Mouse (Mus musculus) right cerebral cortex, postnatal 4 days (tissue): ENCODE data around the gene Hacd2.

Experiments
- DNase-seq: peaks from one replicate; pipeline ENCODE4 v3.0.0-alpha.2; 2022

The Hacd2 gene

DNA sequence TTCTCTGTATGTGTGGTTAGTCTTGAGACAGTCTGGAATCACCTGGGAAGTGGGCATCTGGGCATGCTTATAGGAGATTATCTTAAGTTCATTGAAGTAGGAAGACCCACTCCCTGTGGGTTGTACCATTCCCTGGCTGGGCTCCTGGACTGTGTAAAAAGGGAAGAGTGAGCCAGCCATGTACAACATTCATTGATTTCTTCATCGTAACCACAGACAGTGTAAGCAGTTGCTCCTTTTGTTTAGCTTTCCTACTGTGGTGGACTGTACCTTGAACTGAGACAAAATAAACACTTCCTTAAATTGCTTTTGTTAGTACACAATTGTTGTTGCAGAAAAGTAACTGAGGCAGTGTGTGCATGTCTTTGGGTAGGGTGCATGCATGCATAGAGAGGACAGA lies 33.6 kb downstream of the Hacd2 start:
- DNase-seq: no peak

DNA sequence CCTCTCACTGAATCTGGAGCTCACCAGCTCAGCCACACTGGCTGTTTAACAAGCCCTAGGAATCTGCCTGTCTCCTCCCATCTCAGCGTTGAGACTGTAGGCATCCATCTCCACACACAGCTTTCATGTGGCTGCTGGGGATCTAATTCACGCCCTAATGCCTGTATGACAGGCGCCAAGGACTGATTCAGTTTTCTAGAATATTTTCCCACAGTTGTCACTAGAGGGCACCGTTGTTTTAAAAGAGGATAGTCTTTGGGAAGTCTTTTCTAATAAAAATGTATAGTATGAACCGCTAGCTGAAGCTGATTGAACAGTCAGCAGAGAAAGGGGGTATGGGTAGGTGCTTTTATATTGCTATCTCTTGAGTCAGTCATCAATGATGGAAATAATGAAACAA lies 34.1 kb downstream of the Hacd2 start:
- peak; percentile 11 for DNase-seq

DNA sequence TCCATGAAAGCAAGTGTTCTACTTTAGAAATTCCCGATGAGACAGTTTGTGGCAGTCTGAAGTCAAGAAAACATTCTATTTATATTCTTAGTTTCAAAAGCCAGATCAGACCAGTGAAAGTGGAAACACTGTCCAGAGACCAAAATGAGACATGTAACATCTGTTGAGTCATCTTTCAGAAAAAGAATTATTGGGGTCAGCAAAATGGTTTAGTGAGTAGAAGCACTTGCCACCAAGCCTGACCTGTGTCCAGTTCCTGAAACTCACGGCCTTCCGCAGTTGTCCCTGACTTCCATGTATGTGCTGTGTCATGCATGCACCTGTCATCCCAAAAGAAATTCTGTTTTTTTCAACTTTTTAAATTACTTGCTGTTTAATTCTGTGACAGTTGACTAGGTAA lies 34.6 kb downstream of the Hacd2 start:
- DNase-seq: no peak

DNA sequence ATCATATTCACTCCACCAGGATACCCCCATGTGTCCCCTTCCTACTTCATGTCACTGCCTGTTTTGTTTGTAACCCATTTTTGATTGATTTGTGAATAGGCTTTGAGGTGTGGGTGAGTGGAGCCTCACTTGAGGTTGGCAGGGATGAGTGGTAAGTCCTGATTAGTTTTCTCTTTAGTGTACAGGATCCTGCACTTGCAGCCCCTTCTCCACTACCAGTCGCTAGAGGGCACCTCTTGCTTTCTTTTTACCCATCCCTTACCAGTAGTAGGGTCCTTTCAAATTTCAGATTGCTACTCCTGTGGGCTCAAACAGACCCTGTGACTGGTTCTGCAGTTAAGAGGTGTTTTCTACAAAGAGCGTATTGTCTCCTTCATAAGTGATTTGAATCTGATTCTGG lies 38.8 kb downstream of the Hacd2 start:
- DNase-seq: peak; percentile 14

DNA sequence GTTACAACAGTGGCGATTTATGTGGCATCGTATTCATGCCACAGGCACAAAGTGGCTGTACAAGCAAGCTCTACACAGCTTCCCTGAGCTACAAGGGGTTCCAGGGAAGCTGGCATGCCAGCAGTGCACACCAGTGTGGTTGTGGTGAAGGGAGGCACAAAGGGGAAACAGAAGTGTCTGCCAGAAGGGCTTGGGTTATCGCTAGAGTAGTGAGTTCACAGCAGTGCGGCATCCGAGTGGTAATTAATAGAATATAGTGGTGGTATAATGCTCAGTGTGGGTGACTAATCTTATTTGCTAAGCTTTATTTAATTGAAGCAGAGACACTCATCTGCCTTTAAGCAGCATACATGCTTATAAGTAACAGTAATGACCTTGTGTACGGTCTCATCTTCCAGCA lies 43.5 kb downstream of the Hacd2 start:
- DNase-seq: no peak

DNA sequence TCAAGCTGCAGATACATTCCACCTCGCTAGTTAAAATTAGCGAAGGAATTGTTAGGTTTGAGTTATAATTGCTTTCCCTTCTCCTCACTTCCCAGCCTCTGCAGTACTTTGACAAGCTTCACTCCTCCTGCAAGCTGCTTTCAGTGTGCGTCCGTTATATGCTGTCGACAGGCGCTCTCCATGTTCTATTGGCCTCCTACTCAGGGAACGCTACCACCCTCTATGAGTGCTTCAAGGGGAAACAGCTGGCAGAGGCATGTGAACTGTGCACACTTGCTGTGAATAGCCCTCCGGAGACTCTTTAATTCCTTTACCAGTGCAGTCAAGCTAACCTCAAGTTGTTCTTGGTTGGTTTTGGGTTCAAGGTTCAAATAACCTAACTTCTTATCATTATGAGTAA lies 44.9 kb downstream of the Hacd2 start:
- no peak for DNase-seq

DNA sequence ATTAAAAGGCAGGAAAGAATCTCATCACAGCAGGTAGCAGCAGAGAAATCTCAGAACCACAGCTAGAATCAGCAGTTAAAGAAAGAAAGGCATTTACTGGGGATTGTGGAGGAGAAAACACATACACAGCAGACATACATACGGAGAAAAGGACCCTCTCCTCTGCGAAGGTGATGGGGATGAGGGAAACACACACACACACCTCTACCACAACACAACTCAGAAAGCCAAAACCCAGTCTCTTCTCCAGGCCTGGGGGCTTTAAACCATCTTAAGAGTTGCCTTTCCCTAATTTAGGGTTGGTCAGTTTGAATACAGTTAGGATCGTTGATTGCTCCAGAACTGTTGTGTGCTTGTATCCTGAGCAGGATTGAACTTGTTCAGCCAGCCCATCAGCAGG lies 45.4 kb downstream of the Hacd2 start:
- DNase-seq: no peak

DNA sequence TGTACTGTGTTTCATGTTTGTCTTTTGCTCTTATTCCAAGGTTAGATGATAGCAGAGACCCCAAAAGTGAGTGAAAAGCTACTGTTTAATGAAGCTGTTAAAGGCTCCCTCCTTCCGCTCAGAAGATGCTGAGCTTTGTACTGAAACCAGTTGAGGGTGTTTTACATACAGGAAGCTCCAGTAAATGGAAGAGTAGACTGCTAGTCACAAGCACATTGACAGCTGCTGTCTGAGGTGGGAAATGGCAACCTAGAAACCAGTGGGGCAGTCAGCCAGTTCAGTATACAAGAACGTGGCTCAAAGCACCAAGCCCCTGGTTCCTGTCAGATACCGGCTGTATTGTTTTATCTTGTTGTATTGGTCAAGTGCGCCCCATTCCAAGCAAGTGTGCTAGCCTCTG lies 46.7 kb downstream of the Hacd2 start:
- no peak for DNase-seq

DNA sequence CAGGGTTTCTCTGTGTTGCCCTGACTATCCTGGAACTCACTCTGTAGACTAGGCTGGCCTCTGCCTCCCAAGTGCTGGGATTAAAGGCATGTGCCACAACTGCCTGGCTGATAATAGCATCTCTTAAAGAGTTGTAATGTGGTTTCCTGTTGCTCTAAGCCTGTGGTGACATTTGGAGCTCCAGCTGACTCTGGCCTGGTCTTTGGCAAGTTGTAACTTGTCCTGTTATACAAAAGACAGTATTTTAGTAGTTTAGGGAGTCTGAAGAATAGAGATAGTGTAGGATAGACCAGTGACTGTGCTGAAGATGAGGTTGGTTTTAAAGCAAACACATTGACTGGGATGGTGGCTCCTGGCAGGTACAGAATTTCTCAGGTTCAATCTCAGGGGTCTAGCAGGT lies 52.2 kb downstream of the Hacd2 start:
- no peak for DNase-seq

DNA sequence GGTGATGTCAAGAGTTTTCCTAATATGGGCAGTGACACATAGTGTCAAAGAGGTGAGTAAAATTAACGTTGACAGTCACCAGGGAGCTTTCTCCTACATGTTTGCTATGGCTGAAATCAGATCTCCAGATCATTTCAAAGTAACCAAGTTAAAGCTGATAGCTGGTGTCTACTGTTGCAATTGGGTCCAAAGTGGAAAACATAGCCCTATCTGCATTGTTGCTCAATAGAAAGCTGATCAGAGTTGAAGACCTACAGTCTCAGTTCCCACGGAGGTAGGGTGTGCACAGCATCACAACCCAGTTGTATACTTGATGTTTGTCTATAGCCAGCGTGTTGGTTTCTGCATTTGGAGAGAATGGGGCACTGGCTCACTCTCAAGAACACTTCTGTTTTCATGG lies 53.4 kb downstream of the Hacd2 start:
- no peak for DNase-seq

DNA sequence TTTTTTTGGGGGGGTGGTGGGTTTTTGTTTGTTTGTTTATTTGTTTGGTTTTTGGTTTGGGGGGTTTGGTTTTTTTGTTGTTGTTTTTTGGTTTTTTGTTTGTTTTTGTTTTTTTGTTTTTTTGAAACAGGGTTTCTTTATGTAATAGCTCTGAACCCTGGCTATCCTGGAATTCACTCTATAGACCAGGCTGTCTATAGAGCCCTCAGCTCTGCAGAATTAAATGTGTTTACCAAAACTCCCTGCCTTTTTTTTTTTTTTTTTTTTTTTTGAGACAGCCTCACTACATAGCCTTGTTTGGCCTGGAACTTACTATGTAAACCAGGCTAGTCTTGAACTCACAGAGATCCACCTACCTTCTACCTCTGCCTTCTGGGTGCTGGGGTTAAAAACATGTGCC lies 71.3 kb downstream of the Hacd2 start:
- DNase-seq: no peak

DNA sequence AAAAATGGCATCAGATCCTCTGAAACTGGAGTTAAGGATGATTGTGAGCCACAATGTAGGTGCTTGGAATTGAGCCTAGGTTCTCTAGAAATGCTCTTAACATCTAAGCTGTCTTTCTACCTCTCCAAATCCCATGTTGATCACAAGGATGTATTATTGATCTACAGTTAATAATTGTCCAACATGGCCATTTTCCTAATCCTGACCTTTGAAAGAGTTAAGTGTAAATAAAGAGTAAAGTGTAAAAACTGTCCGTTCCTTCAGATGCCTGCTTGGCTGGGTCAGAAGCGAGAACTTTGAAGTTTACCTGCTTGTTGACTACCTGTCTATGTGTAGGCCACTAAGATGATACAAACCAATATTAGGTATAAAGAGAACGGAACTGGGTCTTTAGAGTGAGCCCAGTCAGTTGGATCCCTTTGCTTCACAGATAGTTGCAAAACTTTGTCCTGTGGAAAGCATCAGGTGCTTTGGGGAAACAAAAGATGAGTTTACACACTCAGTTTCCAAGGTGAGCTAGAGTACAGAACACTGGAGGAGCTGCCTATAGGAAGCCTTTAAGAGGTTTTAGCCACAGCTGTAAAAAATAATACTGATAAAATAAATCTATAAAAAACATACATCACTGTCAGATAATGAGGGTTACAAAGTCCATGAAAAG lies 75.8 kb downstream of the Hacd2 start:
- DNase-seq: no peak

DNA sequence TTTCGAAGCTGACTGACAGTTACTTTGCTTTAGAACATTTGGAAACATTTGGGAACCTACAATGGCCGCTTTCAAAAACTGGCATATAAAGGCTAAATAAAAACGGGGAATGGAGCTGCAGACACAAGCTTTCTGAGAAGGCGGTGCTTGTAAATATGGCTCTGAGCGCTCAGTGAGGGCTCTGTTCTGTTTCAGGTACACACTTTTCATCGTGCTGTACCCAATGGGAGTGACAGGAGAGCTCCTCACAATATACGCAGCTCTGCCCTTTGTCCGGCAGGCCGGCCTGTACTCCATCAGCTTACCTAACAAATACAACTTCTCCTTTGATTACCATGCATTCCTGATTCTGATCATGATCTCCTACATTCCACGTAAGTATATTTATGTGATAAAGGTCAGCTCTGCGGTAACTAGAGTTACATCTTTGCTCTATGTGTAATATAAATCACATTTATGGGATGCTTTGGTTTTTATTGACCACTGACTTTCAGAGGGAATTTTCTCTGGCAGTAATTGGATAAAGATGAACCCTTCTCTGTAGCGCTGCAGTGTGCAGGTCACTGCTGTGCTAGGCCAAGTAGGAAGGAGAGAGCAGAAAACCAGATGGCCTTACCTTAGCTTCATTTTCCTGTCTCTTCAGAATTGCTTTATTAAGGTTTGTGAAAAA lies 79.7 kb downstream of the Hacd2 start:
- no peak for DNase-seq

DNA sequence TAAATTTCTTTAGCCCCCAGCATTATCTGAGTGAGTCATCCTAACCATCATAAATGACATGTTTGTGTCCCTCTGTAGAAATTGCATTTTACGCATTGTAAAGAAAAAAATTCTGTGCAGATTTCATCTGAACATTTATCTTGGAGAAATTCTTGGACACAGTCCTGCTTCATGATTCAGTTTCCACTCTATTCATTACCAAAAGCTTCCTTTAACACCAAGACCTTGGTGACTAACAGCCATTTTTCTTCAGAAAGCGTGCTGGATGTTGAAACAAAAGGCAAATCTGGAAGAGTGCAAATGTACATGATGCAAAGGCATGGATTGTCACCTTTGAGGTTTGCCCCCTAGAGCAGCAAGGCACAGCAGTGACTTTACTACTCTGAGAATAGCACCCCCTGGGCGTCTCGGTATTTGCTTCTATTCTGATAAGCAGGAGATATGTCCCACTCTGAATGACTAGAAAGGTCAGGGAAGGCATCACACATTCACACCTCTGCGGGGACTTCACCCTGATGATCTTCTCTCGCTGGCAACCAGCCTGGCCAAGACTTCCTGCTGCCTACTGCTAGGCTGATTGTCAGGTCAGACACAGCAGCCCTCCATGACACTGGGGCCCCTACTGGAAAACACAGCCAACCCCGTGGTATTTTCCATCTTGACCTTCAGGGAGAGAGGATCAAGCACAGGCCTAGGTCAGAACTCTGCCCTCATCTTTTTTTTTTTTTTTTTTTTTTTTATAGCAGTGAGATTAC lies 80.8 kb downstream of the Hacd2 start:
- no peak for DNase-seq

DNA sequence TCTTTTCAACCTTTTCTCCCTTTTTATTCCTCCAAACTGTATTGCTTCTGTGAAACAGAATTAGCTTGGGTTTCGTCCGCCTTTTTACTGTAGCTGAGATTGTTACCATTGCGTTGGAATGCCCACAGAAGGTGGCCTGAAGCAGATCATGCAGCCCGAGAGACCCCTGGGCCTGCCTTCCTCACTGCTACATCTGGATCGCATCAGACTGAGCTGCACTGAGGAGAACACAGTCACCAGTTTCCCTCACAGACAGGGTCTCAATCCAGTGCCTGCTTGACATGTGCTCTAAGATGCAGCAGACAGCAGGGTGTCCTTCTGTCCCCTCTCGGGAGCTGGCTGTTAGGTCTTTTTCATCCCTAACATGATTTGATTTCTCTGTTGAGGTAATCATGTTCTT lies 85.8 kb downstream of the Hacd2 start:
- DNase-seq: no peak

DNA sequence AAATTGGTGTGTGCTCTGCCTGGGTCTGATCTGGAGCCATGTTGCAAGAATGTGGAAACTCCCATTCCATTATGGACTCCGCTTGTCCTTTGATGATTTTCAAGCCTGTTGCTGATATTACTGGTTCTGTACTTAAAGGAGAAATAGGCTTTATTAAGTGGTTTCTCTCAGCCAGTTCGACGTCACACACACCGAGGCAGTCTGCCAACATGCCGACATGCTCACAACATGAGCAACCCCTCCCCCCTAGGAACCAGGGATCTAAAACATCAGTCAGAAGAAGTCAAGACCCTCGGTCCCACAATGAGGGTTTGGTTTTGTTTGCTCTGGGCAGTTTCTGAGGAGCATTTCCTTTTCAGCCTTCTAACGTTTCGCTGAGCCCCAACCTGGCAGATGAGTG lies 86.9 kb downstream of the Hacd2 start:
- DNase-seq: no peak

DNA sequence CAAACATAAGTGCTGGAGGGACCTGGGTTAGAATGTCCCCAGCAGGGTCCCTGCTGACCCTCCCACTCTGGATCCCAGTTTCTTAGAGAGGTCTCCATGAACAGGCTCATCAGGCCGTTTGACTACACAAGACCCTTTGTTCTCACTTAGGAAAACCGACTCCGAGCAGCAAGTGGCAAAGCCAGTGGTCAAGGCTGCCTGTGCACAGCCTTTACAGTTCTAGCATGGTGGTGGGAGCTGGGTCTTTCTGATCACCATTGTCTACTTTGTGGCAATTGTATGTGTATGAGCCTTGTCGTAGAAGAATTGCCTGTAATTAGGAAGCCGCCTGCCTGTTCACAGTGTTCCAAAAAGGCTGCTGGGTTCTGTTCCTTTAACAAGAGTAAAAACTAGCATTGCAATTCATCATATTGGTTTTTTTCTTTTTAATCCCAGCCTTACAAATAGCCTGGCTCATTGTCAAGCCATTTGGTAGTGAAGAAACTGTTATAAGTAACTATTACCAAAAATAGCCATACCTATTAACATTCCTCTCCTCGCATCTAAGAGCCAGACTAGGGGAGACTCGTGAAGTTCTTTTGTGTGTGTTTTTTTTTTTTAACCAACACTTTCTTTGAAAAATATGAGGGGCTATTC lies 87.5 kb downstream of the Hacd2 start:
- no peak for DNase-seq

DNA sequence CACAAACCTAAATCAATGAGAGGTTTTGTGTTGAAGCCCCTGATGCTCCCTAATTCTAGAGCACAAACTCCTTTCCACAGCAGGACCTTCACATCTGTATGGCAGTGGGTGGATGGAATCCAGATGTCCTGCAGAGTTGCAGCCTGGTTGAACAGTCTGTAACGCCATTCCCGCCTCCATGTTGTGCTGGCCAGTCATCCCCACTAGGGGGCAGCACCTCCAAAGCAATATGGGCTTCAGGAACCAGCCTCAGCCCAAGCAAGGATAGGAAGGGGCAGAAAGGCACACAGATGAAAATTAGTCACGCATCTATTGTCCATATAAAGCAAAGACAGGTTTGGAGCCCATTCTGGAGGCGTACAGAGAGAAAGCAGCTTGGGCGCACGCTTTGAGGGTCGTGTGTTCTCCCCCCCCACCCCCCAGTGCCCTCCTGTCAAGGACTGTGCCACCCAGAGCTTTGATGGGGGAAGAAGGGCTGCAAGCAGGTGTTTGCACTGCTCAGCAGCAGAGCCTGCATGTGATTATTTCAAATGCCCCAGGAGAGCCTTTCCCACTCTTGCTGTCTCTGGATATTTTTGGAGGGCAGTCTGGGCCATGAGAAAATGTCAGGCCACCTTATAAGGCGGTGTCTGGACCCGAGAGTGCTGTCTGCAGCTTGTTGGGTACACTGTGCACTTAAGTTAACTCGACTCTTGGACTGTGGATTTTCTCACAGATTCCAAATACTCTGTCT lies 88.3 kb downstream of the Hacd2 start:
- DNase-seq: peak; percentile 93

DNA sequence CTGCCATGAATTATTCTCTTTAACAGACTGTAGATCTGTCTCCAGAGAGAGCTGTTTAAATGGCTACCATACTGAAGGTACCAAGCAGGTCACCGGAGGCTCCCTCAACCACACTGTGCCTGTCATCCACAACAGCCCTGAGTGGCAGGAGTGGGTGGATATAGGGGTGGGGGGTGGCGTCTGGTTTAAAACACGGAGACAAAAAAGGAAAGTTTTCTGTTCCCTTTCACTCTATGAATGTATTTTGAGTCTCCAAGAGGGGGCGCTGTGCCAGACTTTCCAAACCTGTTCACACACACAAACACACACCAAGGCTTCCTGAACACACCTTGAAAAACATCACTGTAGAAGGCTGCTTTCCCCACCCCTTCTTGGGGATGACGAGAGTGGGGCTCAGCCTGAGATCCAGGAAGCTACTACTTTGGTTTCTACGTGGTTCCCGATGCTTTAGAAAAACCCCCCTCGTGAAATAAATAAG lies 89.0 kb downstream of the Hacd2 start:
- DNase-seq: peak; percentile 68

DNA sequence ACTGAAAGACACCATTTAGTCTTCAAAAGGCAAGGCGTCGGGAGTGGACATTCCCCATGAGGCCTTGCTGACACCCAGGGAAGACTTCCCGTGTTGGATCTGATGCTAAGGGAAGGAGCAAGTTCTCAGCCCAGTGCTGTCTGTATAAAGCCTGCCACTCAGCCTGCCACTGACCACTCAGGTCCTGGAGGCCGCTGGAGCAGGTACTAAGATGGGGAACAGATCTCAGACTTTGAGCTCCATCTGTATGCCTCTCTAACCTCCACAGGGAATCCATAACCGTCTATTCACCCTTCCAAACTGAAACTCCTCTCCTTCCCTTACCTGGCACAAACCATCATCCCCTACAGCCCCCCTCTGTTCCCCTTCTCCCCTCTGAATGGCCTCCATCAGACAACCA lies 91.3 kb downstream of the Hacd2 start:
- DNase-seq: no peak

DNA sequence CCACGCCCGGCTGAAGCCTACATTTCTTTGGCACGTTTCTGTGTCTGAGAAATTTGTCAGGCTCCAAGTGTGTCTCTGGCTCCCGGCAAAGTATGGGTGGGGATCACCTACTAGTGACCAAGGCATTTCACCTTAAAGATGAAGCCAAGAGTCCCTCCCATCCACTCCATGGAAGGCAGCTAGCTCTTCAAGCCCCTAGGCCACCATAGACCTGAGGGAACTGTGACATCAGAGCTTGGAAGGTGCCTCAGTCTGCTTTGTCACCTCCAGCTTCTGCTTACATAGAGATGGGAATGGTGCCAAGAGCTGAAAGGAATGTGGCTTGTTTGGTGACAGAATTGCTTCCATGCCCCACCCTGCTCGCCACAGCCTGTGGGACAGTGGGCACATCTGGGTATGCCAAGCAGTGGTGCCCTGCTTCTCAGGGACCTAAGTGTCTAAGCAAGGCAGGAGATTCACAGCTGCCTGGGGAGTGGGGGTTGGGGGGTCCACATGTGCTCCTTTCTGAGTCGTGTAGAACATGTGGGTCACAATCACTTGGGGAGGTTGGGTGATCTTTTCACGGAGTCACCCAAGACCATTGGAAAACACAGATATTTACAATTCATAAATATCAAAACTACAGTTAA lies 94.2 kb downstream of the Hacd2 start:
- DNase-seq: no peak

DNA sequence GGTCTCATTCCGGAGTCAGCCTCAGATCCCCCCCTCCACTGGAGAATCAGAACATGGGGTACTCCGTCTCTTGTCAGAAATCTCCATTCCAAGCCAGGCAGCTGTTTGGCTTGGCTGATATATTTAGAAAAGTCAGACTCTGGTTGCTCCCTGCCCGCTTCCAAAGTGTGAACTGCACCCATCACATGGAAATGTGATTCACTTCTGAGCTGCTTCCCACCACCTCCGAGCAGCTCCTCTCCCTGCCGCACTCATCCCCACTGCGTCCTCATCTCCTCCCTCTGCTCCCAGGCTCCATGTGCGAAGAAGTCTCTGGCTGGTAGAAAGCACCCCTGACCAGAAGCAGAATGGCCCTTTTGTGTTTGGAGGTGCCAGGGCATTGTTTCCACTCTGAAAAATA lies 95.2 kb downstream of the Hacd2 start:
- no peak for DNase-seq

DNA sequence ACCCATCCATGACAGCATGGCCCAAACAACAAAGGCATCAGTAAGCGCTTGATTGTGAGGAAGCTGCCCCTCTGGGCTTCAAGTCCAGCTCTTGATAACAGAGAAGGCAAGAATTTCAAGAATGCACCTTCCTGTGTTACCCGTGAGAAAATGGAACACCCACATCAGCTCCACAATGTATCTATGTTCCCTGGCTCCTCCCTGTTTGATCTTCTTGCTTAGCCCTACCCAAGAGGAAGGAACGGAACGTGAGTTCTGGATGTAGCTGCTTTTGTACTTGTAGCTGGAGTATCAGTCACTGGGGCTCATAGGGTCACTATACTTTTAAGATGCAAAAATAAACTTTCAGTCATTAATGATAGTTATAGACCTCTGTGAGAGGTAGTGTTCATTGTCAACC lies 98.4 kb downstream of the Hacd2 start:
- no peak for DNase-seq
